Mouse (Mus musculus) brown adipose tissue, adult 24 weeks (tissue): ENCODE measurements around the gene Gm49027. TPM values are rescaled to one million over a fixed set of nuclear protein-coding genes. Genes with fewer than 3 reads are reported as not detected.

Source experiments
- H3K27ac ChIP-seq: fragments of 200-500 bp; replicated peaks from 2 replicates; pipeline ENCODE4 v1.5.1; 2012; ENCODE audit warnings: low read depth, mild to moderate bottlenecking, low read length
- H3K4me1 ChIP-seq: fragments of 200-500 bp; 2 replicates; pipeline ENCODE4 v1.6.1; 2012; ENCODE audit warnings: low read length, mixed read lengths; ENCODE audit not compliant: control insufficient read depth, insufficient read depth, insufficient read length
- H3K4me3 ChIP-seq: fragments of 200-500 bp; 2 replicates; pipeline ENCODE4 v1.5.1; 2012; ENCODE audit warnings: low read depth, mild to moderate bottlenecking, low read length, moderate library complexity; ENCODE audit not compliant: insufficient read depth
- polyA plus RNA-seq: library from polyadenylated mRNA; stranded (reverse); fragments of >200 nt; gene quantifications from 2 replicates; pipeline ENCODE4 v1.2.4, GENCODE M21; 2012; ENCODE audit not compliant: missing spikeins, insufficient read depth, insufficient read length

Gm49027 gene
- polyA plus RNA-seq = not detected in 2 replicates

DNA sequence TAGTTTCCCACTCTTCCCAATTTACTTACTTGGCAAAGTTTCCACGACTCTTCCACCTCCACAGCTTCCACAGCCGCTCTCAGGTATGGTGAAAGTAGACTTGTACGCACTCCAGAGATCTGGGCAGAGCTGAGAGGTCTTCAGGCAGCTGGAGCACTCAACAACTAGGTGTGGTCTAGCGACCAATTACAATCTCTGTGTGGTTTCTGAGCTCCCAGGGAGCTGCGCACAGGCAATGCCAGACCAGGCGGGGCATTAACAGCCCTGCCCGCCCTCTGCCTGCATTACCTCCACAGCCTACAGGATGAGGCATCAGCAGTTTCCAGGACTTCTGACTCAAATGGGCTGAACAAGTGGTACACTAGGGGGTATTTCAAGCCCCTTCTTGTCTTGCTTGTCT, at the start of gene Gm49027:
Gene Gm49027, minus strand, starts transcription at position 208 of the 400 bp plus-strand sequence.
- no peak within 1 kb of the TSS for H3K27ac ChIP-seq
- H3K4me3 ChIP-seq = peak within 1 kb of the TSS; percentile 80
- H3K4me1 ChIP-seq = no peaks in the 10 kb centered on the region

DNA sequence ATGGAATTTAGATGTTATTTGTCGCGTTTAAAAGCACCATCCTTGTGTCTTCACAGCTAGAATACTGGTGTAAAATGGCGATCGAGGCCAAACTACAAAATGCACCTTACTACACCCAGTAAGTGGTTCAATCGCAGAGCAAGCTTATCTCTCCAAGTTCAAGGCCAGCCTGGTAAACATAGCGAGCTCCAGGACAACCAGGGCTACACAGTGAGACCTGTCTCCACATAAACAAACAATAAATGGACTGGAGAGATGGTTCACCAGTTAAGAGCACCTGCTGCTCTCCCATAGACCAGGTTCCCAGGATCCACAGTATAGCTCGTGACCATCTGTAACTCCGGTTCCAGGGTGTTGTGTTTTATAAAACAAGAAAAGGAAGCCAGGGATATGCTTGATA, 48.1 kb upstream of the Gm49027 start:
- no peak overlapping the region for H3K27ac ChIP-seq
- H3K4me3 ChIP-seq = 0 out of 2 replicates have a peak overlapping the region, but pooled peaks have one; percentile 91
- H3K4me1 ChIP-seq = peaks cover 2% of the 10 kb centered on the region; the same call in 1 of the 2 replicates

DNA sequence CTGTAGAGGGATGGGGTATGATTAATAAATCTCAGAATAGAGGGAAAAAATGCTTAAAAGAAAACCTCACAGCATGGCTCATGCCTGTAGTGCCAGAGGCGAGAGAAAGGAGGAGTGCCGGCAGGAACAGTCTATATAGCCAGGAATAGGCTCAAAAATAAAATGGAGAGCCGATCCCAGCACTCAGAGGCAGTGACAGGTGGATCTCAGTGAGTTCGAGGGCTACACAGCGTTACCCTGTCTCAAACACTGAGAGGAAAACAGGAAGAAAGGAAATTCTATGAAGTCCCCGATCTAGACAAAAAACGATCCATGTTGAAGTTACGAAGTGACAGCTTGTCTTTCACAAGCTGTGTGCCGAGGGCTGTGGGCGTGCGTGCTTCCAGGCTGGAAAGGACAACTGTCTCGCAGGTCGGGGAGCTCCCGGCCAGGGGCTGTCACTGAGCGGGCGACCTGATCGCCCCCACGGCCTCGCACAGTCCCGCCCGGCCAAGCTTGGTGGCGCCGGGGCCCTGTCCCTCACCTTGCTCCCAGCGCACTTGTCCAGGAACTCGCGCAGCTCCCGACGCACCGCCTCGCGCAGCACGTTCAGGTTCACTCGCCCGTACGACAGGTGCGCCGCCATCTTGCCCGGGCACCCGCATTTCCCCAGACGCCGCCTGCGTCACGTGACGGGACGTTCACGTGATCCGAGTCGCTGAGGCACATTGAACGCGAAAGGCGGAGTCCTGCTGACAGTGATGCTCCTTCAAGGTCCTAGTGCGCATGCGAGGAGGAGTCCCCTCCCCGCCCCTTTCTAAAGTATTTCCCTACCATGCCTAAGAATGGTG, 47.3 kb upstream of the Gm49027 start, which contains the start of gene Vps33a:
Gene Vps33a, minus strand, starts transcription at position 682 of the 830 bp plus-strand sequence.
- peaks cover 2% of the 10 kb centered on the region; the same call in 1 of the 2 replicates for H3K4me1 ChIP-seq
- H3K27ac ChIP-seq = peak within 1 kb of the TSS; percentile 46
- peak within 1 kb of the TSS; percentile 91 for H3K4me3 ChIP-seq

DNA sequence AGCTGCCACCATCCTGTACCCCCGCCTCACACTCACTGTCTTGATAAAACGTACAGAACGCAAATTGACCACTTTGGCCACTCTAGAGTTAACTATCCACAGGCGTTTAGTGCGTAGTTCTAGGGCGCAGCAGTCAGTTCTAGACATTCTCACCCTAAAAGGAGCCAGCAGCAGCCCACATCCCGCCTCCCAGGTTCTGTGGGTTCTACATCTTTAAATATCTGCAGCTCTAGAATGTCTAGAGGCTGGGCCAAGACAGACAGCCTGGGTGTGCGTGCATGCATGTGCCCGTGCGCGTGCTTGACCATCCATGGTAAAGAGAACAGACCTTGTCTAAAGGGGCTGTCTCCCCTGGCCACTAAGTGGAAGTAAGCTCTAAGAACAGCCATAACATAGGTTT, 35.8 kb upstream of the Gm49027 start:
- H3K4me1 ChIP-seq = no peaks in the 10 kb centered on the region
- no peak overlapping the region for H3K27ac ChIP-seq
- H3K4me3 ChIP-seq = no peak overlapping the region

DNA sequence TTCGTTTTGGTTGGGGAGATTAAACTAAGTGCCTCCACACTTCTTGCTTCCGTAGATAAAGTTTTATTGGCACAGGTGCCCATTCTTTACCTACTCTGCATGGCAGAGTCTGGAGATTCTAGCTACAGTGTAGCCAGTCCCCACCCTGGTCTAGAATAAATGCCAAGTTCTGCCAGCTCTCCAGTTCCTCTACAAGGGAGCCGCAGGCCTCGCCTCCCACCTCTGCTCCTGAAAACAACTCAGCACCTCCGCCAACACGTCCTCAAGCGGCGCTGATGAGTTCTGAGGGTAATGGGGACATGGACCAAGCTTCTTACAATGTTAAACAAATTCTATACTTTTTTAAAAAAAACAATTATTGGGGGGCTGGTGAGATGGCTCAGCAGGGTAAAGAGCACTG, 34.3 kb upstream of the Gm49027 start:
- Histone ChIP-seq H3K27ac (no peak overlapping the region), H3K4me1 (no peaks in the 10 kb centered on the region), H3K4me3 (no peak overlapping the region)

DNA sequence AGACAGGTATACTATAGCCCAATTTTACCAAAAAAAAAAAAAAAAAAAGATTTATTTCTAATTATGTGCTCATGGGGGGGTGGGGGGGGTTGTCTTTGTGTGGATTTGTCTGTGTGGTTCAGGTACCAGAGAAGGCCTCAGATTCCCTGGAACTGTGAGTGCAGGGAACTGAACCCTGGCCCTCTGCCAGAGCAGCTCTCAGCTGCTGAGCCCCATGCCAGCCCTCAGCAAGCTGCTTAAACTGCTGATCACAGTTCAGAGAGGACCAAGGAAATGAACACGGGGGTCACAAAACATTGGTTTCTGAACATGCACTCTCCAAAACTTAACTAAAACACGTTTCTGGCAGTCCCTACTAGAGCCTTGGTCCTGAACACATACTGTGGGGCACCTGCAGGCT, 31.2 kb upstream of the Gm49027 start:
- no peak overlapping the region for H3K4me3 ChIP-seq
- H3K27ac ChIP-seq = 0 out of 2 replicates have a peak overlapping the region, but pooled peaks have one; percentile 28
- H3K4me1 ChIP-seq = no peaks in the 10 kb centered on the region

DNA sequence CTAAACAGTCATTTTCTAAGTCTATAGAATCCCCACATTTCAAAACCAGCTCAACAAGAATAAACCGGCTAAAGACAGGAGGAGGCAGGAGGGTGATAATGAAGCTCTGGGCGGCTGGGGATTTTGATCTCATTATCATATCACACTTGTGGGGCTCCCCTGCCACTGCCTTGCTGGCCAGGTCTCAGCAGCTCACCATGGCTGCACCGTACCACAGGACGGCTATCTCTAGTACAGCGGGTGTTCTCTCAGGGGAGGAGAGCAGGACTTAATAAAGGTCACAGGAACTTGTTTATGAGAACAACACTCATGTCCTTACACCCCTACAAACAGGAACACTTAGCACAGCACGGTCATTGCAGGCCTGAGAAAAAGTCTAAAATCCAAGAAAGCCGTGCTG, 30.4 kb upstream of the Gm49027 start:
- no peak overlapping the region for H3K27ac ChIP-seq
- H3K4me3 ChIP-seq = no peak overlapping the region
- no peaks in the 10 kb centered on the region for H3K4me1 ChIP-seq

DNA sequence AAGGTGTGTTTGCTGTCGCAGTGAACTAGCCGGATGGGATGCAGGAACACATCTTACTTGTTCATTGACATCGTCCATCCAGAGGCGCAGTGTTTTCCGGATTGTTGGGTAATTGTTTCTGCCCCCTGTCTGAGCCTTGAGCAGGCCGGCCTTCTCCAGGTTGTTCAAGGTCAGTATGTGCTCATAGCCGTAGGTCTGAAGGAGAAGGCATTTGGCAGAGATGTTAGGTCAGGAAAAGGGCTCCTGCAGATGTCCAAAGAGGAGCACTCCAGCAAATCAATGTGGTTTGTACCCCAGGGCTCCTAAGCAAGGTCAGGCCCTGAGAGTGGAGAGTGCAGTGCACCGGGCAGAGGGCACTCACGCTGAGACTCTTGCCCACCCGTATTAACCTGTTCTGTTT, 8.5 kb upstream of the Gm49027 start:
- Histone ChIP-seq H3K27ac (no peak overlapping the region), H3K4me3 (no peak overlapping the region), H3K4me1 (no peaks in the 10 kb centered on the region; the same call in 1 of the 2 replicates)

DNA sequence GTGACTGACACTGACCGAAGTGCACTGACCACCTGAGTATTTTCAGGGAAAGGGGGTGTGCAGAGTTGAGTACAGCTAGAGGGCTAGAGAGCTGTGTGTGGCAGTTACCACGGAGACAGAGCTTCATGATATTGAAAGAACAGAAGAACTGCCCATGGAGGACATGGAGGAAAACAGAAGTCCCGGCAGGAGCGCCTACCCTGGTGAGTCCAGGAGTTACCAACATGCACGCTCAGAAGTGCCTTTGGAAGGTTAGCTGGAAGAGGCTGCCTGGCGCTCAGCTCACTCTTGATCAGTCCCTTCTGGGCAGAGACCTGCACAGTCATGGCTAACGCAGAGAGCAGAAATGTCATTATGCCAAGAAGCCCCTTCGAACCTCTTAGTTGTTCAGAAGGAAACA, 4.8 kb upstream of the Gm49027 start:
- Histone ChIP-seq H3K4me3 (no peak overlapping the region), H3K4me1 (no peaks in the 10 kb centered on the region; the same call in 1 of the 2 replicates)

DNA sequence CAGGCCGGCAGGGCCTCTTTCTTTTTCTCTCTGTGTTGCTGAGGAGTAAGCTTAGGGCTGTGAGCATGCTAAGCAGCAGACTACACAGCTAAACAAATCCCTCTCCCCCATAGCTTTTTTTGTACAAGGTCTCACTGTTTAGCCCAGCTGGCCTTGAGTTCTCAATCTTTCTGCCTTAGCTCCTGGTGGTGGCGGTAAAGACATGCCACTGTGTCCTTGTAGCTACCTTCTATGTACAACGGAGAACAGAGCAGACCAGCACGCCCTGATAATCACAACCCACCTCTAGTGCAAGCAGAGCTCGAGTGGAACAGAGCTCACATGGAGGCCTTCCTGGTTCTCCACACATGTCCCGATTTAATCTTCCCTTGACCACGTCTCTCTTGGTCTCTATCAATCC, 3.4 kb upstream of the Gm49027 start:
- Histone ChIP-seq H3K4me1 (no peaks in the 10 kb centered on the region), H3K4me3 (no peak overlapping the region), H3K27ac (no peak overlapping the region)

More for the DNA sequence above, 4.8 kb upstream of the Gm49027 start:
- no peak overlapping the region for H3K27ac ChIP-seq

DNA sequence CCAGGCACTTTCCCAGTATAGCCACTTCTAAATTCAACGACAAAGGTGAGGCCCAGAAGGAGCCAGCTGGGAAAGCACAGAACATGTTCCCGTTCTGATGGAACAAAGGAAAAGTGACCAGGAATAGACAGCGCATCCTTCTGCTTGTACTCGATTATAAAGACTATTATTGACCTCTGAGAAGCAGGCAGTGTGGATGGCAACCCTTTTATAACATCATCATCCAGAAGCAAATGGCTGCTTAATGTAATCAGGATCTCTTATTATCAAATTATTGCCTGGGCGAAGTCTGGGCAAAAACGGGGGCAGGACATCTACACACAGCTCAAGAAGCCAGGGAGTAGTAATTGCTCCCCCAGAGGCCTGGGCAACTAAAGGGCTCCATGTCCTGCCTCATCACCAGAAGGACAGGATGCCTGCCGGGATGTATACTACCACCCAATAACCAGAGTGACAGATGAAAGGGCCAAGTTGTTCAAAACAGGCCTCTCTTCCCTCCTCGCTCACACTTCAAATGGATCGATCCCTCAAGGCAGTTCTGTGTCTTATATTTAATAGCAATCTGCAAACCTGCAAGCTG, 718 bp upstream of the Gm49027 start:
- H3K4me3 ChIP-seq = no peak overlapping the region
- no peaks in the 10 kb centered on the region for H3K4me1 ChIP-seq
- no peak overlapping the region for H3K27ac ChIP-seq

DNA sequence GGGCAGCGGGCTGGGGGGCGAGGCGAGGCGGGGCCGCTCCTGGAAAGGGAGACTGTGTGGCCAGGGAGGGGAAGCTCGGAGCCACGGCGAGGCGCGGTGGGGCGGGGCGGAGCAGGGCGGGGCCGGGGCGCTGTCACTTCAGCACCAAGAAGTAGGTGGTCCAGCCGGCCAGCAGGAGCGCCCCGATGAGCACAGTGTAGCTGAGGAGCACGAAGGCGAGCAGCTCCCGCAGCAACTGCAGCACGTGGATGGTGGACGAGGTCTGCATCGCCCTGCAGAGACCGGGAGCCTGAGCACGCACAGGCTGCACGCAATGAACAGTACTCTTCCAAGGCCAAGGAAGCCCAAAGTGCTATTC, 916 bp downstream of the Gm49027 start:
- H3K27ac ChIP-seq = no peak overlapping the region
- H3K4me1 ChIP-seq = no peaks in the 10 kb centered on the region
- peak overlapping the region; percentile 80 for H3K4me3 ChIP-seq

DNA sequence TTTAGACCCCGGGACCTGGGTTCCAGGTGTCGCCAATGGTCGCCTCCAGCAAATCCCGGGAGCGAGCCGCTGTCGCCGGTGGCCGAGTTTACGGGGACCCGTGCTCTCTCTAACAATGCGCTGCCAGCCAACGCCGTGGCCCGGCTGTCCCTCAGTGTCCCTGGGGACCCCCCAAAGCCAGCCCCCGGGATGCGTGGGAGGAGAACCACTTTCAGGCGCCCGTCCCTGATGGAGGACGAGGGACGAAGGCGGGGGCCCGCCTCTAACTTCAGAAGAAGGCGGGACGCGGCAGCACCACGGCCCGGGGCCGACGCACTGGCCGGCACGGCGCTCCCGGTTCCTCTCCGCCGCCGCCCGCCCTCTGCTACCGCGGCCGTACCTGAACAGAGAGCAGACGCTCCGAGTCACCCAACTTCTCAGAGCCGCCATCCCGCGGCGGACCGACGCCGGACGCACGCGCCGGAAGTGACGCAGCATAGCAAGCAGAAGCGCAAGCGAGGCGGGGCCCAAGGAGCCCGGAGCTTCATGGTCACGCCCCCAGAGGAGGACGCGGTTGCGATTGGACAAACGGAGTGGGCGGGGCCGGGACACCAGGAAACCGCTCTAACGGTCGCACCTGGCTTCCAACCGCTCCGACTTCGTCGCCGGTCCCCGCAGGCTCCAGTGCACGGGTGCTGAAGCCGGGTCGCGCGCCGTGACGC, 1.4 kb downstream of the Gm49027 start, which contains the start of gene Diablo:
Gene Diablo, minus strand, starts transcription at position 485 of the 701 bp plus-strand sequence.
- Histone ChIP-seq H3K4me1 (no peaks in the 10 kb centered on the region), H3K27ac (peak within 1 kb of the TSS; percentile 71), H3K4me3 (peak within 1 kb of the TSS; percentile 84)

DNA sequence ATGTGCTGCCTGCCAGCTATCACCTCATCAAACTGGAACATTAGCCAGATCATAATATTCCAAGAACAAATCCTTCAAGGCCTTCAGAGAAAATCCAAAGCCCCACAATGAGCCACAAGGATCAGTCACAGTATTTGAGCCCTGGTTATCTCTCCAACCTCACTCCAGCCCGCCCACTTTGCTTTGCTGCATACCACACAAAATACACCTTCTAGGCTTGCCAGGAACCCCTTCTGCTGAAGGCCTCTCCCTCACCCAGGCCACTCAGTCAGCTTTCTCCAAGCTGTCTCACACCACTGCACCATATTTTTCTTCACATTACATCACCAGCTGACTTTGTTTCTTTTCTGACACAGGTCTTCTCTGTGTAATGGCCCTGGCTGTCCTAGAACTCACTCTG, 3.1 kb downstream of the Gm49027 start:
- Histone ChIP-seq H3K27ac (no peak overlapping the region), H3K4me3 (no peak overlapping the region), H3K4me1 (no peaks in the 10 kb centered on the region)

DNA sequence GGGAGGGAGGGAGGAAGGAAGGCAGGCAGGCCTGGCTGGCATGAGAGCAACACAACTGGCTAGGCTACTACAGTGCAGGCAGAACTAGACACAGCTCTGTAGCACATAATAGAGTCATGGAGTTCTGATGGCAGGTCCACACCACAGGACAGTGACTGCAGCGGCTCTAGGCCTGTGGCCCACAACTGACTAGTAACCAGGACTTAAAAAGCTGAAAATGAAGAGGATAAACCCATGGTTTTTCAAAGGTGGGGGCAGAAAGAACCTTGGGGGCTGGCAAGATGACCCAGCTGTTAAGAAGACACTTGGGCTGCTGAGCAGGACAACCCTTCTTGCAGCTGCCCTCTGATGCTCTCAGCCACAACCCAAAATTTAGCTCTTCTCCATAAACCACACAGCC, 3.7 kb downstream of the Gm49027 start:
- no peak overlapping the region for H3K27ac ChIP-seq
- H3K4me1 ChIP-seq = no peaks in the 10 kb centered on the region
- no peak overlapping the region for H3K4me3 ChIP-seq
